Mouse (Mus musculus): ENCODE measurements around the gene Tlr9.

DNA sequence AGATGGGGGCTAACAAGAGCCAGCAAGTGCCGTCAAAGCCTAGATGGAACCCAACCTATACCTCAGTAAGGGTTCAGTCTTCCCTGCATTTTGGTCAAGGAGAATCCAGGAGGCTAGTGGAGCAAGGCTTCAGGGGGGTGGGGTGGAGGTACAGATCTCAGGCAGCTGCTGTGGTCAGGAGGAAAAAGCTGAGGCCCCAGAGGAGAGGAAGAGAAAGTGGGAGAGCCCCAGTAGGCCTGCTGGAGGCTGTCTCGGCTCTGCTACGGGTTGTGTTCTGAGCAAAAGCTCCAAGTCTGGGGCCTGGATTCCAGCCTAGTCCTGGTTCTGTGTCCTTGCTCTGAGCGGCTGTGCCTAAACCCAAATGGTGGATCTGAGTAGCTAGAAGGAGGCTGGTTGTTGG is 596 bp downstream of the Tlr9 start:
- no peak for TF ChIP-seq CTCF (IDR thresholded peaks at IDR 0.05; ENCODE audit: low read depth)
- TF ChIP-seq EP300 (IDR thresholded peaks at IDR 0.05; ENCODE audit: low read depth), result no peak

Measured in liver, postnatal 0 days (tissue).